Mouse (Mus musculus): ENCODE data around the gene Acer3.

The Acer3 gene

DNA sequence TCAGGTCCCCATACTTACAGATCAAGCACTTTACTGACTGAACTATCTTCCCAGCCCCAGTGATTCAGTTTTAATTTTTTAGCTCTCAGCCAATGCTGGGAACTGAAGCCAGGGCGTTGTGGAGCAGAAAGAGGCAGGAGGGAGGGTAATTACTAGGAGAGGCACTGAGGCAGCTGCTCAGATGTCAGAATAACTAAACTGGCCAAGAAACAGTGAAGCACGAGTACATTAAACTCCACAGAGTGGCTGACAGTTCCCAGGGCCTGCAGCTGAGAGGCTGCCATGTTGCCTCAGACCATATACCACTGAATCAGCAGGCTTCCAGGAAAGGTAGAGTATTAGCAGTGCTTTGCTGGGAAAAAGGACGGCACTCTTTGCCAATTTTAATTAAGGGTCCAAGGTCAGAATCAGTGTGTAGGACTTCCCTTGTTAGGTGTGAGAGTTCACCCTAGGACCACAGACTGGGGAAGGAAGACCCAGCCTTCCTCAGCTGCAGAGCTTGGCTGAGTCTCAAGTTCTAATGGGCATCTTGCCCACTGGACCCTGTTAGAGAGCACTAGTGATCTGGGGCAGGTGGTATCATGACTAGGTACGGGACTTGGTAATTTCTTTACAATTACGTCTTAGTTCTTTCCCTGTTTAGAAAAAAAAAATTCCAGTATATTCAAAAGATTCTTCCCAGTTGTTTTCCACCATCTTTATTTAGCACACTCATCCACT lies 11.8 kb upstream of the Acer3 start:
- no peak for DNase-seq (ENCODE audit: low read depth)

DNA sequence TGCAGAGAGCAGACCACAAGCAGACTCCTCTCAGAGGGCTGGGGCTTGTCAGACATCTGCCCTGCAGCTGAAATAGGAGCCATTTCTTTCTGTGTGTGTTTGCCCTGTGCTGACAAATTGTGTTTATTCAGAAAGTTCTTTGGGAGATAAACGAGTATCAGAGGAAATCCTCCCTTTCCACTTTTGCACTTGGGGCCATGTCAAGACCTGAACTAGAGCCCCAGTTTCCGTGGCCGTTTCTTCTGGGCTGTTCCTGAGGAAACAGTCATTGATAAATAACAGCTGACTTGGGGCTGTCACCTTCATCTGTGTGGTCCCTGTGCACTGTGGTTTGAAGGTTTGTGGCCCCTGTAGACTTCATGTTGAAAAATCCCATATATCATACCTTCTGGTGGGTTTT lies 10.9 kb upstream of the Acer3 start:
- no peak for DNase-seq (ENCODE audit: low read depth)

DNA sequence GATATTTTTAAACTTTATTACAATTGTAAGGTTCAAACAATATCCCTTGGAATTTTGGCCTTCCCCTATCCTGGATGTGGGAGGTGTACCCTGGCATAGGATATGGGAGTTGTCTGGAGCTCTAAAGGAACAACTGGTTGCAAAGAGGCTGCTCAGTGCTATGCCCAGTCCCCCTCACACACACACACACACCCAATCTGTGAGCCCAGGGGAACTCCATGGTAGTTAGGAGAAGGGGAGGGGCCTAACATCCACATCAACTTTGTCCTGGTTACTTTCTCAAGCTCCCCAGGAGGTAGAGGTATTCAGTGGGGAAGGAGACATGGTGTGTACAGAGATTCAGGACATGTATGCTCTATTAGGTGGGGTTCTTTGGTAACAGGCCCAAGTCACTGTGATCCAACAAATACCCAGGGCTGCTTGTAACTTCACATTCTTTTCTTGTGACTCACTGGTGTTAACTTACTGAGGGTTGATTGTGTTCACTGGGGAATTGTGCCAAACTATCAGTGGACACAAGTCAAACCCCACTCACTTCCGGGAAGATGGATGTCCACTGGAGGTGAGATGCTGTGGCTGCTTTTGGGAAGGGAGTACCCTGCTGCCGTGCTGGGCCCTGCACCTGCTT lies 9.5 kb upstream of the Acer3 start:
- DNase-seq (ENCODE audit: low read depth) = no peak

DNA sequence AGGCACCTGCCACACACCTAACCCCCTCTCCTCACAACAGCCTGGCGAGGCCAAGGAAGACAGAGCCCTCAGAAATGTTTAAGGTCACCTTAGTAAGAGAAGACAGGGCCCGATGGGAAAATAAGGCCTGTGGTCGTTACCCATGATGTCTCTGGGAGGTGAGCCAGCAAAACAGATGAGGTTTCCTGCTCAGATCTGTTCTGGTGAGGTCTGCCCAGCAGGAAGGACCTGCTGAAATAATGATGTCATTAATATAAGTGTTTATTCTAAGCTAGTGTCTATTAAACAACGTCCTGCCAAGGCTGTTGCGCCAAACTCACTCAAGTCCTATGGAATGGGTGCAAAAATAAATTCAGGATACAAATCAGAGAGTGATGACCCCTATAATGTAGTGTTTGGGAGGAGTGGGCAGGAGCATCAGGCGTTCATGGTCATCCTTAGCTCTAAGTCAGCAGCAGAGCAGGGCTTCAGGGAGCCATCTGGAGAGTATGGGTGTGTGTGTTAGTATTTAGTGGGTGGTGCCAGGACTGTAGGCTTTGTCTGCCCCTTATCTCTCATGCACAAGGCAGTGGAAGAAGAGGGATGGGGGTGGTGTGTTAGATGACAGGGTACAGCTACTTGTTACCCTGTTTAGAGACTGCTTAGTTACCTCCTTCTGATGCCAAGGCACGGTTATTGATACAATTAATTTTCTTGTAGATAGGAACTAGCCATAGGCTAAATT lies 8.8 kb upstream of the Acer3 start:
- DNase-seq (ENCODE audit: low read depth) = no peak

DNA sequence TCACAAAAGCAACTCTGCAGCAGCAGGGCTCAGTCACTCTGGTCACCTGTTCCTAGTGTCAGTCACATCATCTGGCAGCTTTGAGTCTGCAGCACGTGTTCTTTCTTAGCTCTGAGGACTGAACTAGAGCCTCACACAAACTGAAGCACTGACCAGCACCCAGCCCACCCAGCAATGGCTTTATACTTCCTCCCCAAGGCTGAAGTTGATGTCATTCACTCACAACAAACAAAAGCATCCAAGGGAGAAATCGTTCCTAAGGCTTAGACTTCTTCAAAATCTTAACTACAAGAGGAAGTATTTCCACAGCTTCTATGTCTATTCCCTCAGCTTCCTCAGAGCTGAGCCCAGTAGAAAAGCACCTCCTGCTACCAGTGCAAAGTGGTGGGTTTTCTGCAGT lies 7.3 kb upstream of the Acer3 start:
- no peak for DNase-seq (ENCODE audit: low read depth)

DNA sequence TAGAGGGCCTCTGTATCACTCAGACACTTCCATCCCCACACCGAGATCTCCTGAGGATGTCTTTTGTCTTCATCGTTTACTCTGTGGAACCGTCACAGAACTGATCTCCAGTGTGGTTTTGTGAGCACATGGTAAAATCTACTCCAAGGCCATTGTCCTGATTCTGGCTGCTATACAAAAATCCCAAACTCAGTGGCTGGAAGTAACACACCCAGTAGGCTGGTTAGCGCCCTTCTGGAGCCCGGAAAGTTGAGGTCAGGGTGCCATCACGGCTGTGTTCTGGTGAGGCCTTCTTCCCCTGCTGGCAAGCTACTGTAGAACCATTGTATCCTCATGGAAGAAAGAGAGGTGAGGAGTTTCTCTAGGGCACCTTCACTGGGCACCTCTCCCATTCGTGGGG lies 5.0 kb upstream of the Acer3 start:
- no peak for DNase-seq (ENCODE audit: low read depth)

DNA sequence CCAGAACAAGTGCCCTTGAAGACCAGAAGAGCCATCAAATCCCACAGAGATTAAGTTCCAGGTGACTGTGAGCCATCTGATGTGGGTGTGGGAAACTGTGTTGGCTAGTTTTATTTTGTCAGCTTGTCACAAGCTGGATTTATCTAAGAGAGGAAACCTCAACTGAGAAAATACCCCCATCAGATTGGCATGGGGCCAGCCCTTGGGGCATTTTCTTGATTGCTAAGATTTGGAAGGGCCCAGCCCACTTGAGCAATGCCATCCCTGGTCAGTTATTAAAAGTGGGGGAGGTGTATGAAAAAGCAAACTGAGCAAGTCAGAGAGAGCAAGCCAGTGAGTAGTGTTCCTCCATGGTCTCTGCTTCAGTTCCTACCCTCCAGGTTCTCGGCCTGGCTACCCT lies 3.2 kb upstream of the Acer3 start:
- no peak for DNase-seq (ENCODE audit: low read depth)

DNA sequence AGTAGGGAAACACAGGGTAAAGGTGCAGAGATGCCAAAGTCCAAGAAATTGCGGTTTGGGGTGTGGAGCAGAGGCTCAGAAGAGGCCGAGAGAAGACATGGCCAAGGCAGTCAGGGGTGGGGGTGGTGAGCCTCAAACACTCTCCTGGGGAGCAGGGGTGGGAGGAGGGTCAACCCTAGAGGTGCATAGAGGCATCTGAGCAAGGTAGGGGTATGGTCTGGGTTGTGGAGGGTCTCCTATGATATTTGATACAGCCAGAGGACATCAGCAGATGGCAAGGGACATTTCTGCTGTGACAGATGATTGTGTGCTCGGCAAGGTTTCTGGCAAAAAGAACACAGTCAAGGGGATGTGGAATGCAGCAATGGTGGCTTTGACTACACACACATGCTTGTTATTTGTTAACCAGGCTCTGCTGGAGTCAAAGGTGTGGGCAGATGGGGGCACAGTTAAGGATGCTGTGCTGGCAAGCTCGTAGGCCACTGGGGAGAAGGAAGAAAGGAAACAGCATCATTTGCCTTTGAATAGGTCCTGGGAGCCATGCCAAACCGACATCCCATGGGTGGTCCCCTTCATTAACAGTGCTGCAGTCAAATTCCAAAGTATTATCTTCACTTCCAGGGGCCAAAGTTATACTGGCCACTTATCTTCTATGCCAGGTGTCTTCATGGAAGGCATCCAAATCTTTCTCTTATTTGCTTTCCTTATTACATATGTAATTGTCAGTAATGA lies 2.4 kb upstream of the Acer3 start:
- DNase-seq (ENCODE audit: low read depth) = no peak

DNA sequence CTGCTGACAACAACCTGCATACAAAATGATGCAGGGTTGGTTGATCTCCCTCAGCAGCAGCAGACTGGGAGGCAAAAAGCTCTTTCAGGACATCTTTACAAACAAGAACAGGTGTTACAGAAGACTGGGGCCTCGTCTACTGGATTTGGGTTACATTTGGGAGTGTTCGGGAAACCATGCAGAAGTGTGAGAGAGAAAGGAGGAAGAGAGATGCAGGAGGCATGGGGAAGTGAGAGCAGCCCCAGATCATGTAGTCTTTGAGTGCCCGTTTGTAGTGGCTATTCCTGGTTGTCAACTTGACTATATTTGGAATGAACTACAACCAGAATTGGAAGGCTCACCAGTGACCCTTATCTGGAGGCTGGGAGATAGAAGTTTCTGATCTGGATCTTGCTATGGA lies 1.4 kb upstream of the Acer3 start:
- DNase-seq (ENCODE audit: low read depth) = no peak

DNA sequence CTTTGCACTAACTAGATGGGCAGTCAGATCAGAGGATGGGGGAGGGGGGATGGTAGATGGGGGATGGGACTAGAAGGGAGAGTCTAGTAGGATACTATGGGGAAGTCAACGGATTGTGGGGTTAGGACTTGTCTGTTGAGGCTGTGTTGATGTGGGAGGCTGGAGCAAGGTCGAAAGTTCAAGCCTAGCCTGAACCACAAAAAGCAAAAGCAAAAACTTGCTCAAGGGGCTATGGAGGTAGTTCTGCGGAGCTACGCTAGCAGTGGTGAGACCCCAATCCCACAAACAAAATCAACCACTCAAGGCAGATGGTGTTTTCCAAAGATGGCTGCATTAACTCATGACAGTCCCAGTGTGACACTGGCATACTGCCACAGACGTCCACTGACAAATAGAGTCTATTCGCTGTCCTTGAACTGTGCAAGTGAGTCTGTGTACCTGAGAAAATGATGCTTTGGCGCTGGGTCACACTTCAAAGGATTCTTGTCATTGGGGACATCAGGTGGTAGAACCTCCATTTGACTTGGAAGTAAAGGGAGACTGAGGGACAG lies 927 bp downstream of the Acer3 start:
- DNase-seq (ENCODE audit: low read depth) = no peak

DNA sequence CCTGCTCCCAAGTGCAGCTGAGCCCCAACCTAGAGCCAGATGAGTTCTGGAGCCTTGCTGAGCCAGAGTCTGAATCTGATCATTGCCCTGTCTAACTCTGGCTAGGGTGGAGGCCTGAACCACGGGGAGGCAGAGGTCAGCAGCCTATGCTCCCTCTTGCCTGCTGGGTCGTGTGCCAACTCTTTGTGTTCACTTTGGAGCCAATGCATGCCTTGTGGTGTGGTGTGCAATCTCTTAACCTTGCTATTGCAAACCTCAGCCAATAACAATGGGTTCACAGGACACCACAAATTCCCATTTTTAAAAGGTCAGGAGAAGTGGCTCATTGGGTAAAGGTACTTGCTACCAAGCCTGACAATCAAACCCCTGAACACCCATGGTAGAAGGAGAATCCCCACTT lies 4.4 kb downstream of the Acer3 start:
- no peak for DNase-seq (ENCODE audit: low read depth)

DNA sequence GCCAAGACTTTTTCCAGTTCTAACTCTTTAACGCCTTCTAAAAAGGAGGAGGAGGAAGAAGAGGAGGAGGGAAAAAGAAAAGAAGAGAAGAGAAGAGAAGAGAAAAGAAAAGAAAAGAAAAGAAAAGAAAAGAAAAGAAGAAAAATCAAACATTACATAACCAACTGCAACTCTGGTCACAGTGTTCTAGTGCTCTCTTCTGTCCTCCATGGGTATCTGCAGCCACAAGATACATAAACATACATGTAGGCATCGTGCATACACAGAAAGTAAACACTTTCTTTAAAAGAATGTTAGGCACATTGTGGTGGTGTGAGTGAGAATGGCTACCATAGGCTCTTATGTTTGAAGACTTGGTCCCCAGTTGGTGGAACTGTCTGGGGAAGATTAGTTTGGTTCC lies 5.9 kb downstream of the Acer3 start:
- no peak for DNase-seq (ENCODE audit: low read depth)

DNA sequence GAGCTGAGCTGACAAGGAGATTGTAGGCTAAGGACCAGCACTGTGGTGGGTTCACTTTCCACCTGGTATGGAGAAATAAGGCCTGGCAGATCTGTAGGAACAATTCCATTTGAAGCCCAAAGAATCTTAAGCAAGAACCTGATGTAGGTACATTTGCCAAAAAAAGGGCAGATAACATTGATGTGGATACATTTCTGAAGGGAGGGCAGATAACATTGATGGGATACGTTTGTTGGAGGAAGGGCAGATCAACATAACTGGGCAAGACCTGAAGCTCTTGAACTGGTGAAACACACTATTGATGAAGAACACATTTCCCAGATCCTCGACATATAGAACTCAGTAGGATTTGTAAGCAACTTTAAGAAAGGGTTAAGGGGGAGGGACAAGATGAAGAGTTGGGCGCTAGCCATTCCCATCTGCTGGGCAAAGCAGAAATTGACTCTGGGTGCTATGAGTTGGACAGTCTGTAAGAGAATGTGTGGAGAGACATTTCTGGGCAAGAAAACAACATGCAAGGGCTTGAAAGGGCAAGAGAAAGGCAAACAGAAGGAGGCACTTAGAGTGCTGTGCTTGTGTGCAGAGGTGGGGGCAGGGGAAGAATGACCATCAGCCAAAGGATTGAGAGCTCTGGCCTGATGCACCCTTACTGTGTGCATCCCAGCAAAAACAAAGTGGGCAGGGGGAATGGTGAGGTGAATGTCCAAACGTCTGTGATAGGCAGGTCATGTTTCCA lies 8.7 kb downstream of the Acer3 start:
- DNase-seq (ENCODE audit: low read depth) = no peak

DNA sequence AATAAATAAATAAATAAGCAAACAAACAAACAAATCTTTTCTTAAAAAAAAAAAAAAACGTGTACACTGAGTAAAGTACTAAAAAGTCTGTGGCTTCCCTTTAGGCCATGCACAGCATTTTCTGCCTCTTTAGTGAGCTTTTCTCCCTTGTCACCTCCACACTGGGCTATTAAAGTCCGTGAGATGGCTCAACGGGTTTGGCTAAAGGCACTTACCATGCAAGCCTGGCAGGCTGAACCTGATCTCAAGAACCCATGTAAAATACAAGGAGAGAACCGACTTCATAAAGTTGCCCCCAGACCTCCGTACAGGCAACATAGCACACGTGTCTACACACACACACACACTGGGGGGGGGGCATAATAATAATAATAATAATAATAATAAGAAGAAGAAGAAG lies 10.7 kb downstream of the Acer3 start:
- no peak for DNase-seq (ENCODE audit: low read depth)

DNA sequence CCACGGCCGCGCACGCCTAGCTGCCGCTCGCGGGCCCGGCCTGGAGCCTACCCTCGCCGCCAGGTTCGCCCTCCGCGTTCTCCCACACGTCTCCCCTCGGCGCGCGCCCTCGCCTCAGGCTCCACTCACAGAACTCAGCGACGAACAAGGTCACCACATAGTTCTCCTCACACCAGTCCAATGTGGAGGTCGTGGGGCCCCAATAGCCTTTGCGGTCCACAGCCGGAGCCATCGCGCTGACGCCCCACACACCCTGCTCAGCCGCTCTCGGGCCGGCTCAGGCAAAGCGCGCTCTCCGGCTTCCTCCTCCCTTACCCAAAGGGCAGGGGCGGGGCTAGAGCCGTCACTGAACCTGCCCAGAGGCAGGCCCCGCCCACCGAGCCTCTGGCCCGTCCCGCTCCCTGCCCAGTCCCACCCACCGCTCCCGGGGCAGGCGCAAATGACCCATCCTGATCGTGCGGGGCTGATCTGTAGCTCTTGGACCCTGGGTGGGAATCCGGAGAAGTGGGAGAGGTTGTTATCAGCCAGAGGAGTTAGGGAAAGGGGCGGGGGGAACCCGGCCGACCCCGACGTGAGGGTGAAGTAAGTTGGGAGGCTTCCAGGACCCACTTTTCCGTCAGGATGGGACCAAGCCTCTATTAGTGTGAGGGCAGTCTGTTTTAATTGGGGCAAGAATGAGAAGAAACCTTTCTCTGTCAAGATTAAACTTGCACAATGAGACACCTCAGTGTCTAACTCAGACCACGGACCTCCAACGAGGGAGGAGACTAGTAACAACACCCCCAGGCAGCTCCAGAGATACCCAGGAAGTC lies 11.6 kb downstream of the Acer3 start:
- DNase-seq (ENCODE audit: low read depth) = peak; percentile 94

DNA sequence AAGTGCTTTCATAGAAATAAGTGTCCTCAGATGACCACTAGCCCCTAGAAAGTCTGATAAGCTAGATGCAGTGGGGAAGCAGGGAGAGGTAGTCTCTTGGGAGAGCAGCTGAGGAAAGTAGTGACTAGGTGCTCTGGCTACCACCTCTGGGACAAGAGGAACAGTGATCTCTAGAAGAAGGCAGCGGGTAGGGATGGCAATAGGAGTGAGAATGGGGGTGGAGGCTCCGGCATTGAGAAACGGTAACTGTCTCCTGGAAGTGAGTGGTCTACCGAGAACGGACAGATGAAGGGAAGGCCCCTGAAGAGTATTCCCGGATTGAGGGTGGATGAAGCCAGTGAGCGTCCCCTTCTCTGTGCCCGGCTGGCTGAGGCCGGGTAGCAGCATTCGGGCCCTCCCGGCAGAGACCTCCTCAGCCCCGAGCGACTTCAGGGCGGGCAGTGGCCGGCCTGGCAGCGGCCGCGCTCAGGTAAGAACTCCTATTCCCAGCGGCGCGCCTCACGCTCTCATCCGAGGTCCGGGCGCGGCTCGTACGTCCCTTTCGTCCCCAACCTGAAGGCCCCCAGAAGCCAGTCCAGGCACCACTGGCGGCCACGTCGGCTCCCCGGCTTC lies 12.3 kb downstream of the Acer3 start:
- DNase-seq (ENCODE audit: low read depth) = no peak

DNA sequence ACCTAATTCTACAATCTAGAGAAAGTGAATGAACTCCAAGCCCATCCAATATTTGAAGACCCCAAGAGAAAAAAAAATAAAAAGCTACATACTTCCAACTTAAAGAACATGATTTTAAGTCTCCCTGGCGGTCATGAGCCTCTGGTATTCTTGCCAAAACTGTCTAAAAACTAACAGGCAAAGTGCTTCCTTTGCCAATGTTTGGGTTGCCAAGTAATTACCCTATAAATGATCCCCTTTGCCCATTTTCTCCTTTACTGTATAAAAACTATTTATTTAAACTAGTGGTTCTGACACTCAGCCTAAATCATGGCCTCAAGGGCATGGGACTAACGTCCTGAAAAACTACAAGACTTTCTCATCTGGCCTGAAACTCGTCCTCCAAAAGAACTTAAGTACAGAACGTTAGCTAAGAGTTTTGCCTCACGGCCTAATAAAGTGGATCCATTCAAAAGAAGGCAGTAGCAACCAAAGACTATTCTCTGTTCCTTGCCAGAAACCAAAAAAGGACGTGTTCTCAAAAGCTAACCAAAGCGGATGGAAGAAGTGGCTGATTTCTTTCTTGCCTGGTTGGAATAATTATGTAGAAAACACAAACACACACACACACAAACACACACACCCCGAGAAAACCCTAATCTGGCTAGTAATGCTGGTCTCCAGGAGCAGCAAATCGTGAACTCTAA lies 12.9 kb downstream of the Acer3 start:
- no peak for DNase-seq (ENCODE audit: low read depth)

DNA sequence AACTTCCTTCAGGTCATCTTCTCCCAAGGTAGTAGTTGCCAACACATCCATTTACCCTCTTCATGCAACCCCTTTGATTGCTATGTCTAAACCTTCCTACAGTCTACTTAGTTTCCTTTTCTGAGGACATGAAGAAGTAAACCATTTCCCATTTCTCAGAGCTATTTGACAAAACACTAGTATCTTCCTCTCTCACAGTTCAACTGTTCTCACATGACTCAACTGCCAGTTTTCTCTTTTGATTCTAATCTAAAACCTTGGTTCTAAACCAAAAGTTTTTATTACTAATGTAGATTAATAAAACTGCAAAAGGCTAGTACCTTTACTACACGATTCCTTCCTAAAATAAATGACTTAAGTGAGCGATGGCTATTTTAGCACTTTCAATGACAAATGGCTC lies 13.6 kb downstream of the Acer3 start:
- DNase-seq (ENCODE audit: low read depth) = no peak

DNA sequence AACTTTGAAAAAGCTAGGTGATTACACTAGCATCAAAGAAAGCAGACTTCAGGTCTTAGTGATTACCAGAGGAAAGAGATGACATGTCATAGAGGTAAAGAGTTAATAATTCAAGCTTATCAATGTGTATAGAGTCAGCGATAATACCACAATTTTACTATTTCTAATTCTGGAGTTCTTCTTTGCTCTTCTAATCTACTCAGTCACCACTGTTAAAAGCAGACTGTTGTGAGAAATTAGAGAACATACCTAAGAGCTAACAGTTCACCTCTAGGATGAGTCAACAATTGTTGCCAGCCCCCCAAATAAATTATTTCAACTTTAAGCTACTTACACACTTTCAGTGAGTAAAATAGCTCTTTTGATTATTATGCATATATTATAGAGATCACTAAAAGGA lies 28.1 kb downstream of the Acer3 start:
- DNase-seq (ENCODE audit: low read depth) = no peak

DNA sequence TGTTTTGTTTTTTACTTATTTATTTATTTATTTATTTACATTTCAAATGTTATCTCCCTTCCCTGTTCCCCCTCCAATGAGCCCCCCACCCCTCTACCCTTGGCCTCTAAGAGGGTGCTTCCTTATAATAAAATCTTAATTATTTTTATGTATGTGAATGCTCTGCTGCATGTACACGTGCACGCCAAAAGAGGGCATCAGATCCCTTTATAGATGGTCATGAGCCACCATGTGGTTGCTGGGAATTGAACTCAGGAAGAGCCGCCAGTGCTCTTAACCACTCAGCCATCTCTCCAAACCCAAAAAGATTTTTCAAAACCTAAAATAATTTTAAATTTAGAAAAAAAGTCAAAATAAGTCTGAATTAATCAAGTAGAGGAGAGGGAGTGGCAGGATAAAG lies 31.4 kb downstream of the Acer3 start:
- no peak for DNase-seq (ENCODE audit: low read depth)

Measured in c-Kit-positive CD71-positive TER-119-negative erythroid progenitor cells, embryonic 14.5 days (primary cell).